8 mouse cellular contexts compared by ENCODE assay signal in the genomic region with DNA sequence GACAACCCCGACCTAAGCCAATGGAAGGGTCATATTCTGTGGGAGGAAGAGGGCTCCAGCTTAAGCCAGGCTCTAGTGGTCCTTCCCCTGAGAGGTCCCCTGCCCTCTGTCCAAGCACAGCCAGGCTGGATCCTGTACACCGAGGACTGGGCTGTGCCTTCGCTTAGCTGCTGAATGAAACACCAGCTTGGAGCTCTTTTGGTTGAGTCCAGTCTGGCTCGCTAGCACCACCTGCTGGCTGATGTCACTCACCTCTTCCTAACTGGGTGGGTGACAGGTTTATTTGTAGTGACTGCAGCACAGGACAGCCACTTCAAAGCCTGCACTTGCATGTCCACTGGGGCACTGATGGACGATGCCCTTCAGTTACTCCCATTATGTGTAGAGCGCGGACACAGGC. TPM values are rescaled to one million over a fixed set of nuclear protein-coding genes. Genes with fewer than 3 reads are reported as not detected.
A peak's percentile ranks its signal among the peaks of the same experiment; 100 is the strongest.
DNase-seq lines count a peak whose midpoint lies in the region; ATAC-seq lines count a peak whose summit lies in the region.

No protein-coding gene starts in this region.

- H3K4me2 ChIP-seq in hindbrain, embryonic 11.5 days (replicated peaks; ENCODE audit: low read depth, low read length): no peak overlapping the region

- no peaks in the 10 kb centered on the region for H3K27me3 ChIP-seq in hindbrain, embryonic 11.5 days (ENCODE audit: control insufficient read depth, insufficient read depth, low read length)

- WGBS in hindbrain, embryonic 11.5 days: 54% methylated on average over 7 of the region's 7 CpGs

- no peak overlapping the region for H3K27ac ChIP-seq in hindbrain, embryonic 11.5 days (ENCODE audit: low read depth, low read length)

- peak; percentile 58 for ATAC-seq in hindbrain, embryonic 11.5 days (ENCODE audit: low FRiP score)

- DNase-seq in MEL-GATA-1-ER (ENCODE audit: extremely low read depth, low read depth): peak; percentile 35
- peak; percentile 79 for DNase-seq in cerebellum, adult 8-10 months
- DNase-seq in forelimb bud, embryonic 11.5 days (ENCODE audit: low read depth, low spot score): peak; percentile 85
- peak; percentile 93 for DNase-seq in hindbrain, embryonic 11.5 days (ENCODE audit: low spot score)
- DNase-seq in layer of hippocampus, postnatal 10 days (ENCODE audit: low spot score in 2 of 2): peak; percentile 90 to 91
- peak; percentile 92 for DNase-seq in lung, postnatal 14 days
- peak; percentile 83 for DNase-seq in retina, postnatal 7 days (ENCODE audit: low read depth, low spot score)
- DNase-seq in thymus, postnatal 36 days: peak; percentile 65 to 70

- H3K4me3 ChIP-seq in hindbrain, embryonic 11.5 days (ENCODE audit: low read depth, low read length): no peak overlapping the region

- H3K4me1 ChIP-seq in hindbrain, embryonic 11.5 days (replicated peaks; ENCODE audit: control insufficient read depth, insufficient read depth, low read length): peaks cover 7% of the 10 kb centered on the region; the same call in 1 of the 2 replicates

- H3K9me3 ChIP-seq in hindbrain, embryonic 11.5 days (ENCODE audit: control insufficient read depth, low read length): no peaks in the 10 kb centered on the region

- H3K9ac ChIP-seq in hindbrain, embryonic 11.5 days (ENCODE audit: low read depth, low read length): no peak overlapping the region

- peaks cover 9% of the 10 kb centered on the region; the same call in 1 of the 2 replicates for H3K36me3 ChIP-seq in hindbrain, embryonic 11.5 days (ENCODE audit: control insufficient read depth, insufficient read depth, low read length)

RNA-seq across cellular contexts. Expression of gene 1700088E04Rik, which starts 7.5 kb away (rescaled TPM):
- polyA plus RNA-seq in hindbrain, embryonic 11.5 days (2014; fragmentation: Nextera tagmentation; extraction: Ambion mirVana): 13.5 and 15.0 TPM in 2 replicates
- total RNA-seq in layer of hippocampus, postnatal 10 days (2021): 10 to 100 TPM; 14.7 to 15.4 TPM

RNA-seq across cellular contexts. Expression of gene Polr2f, which starts 7.7 kb away (rescaled TPM):
- 336 and 363 TPM in 2 replicates for polyA plus RNA-seq in hindbrain, embryonic 11.5 days (2014; fragmentation: Nextera tagmentation; extraction: Ambion mirVana)
- 100 to 1,000 TPM; 120 to 138 TPM for total RNA-seq in layer of hippocampus, postnatal 10 days (2021)

RNA-seq across cellular contexts. Expression of gene Sox10, which starts 16.5 kb away (rescaled TPM):
- 11.4 and 16.8 TPM in 2 replicates for polyA plus RNA-seq in hindbrain, embryonic 11.5 days (2014; fragmentation: Nextera tagmentation; extraction: Ambion mirVana)
- total RNA-seq in layer of hippocampus, postnatal 10 days (2021): 10 to 100 TPM; 35.7 to 38.0 TPM

RNA-seq across cellular contexts. Expression of gene Micall1, which starts 39.8 kb away (rescaled TPM):
- 5.3 and 7.2 TPM in 2 replicates for polyA plus RNA-seq in hindbrain, embryonic 11.5 days (2014; fragmentation: Nextera tagmentation; extraction: Ambion mirVana)
- 10 to 100 TPM; 30.4 to 33.0 TPM for total RNA-seq in layer of hippocampus, postnatal 10 days (2021)

Comparison
In these comparisons a context has a peak if more than half of its experiments do, and no peak if none do; other contexts are left out.
1. DNase-seq: peak in every context shown above with its lines; median percentile 93 in hindbrain, embryonic 11.5 days; 92 in lung, postnatal 14 days; 90 in layer of hippocampus, postnatal 10 days; 85 in forelimb bud, embryonic 11.5 days; 83 in retina, postnatal 7 days; 79 in cerebellum, adult 8-10 months; 68 in thymus, postnatal 36 days; 35 in MEL-GATA-1-ER.